Mouse (Mus musculus) heart, postnatal 0 days (tissue): ENCODE results near the gene Ccna2. TPM values are rescaled to one million over a fixed set of nuclear protein-coding genes. Genes with fewer than 3 reads are reported as not detected.
A peak's percentile ranks its signal among the peaks of the same experiment; 100 is the strongest.
"Not testable (repeated sequence)": the region's sequence is repeated elsewhere in the genome, so short reads cannot be mapped to it uniquely, and the experiment has no call there.

ENCODE experiments used
- ATAC-seq: fragments of 200-750 bp; cut with Nextera tagmentation; 2 replicates; pipeline ENCODE4 v1.8.0; 2017; ENCODE audit warnings: low read depth, moderate number of reproducible peaks, moderate library complexity; ENCODE audit not compliant: insufficient read depth
- DNase-seq: peaks from one replicate; pipeline ENCODE4 v3.0.0-alpha.2; 2016; ENCODE audit warnings: low spot score
- H3K27ac ChIP-seq: fragments of 300-500 bp; sonication (generic); 2 replicates; pipeline ENCODE4 v1.5.1; 2014; ENCODE audit warnings: low read depth, mild to moderate bottlenecking
- H3K27me3 ChIP-seq: fragments of 300-500 bp; sonication (generic); 2 replicates; pipeline ENCODE4 v1.6.1; 2014; ENCODE audit warnings: low read length, mixed read lengths; ENCODE audit not compliant: control insufficient read depth, insufficient read depth
- H3K36me3 ChIP-seq: fragments of 300-500 bp; sonication (generic); replicated peaks from 2 replicates; pipeline ENCODE4 v1.6.1; 2014; ENCODE audit warnings: low read length, mixed read lengths; ENCODE audit not compliant: control insufficient read depth, insufficient read depth
- H3K4me1 ChIP-seq: fragments of 300-500 bp; sonication (generic); 2 replicates; pipeline ENCODE4 v1.6.1; 2014; ENCODE audit warnings: antibody characterized with exemption; ENCODE audit not compliant: control insufficient read depth, insufficient read depth
- H3K4me2 ChIP-seq: fragments of 300-500 bp; sonication (generic); 2 replicates; pipeline ENCODE4 v1.6.1; 2014; ENCODE audit warnings: low read depth, mild to moderate bottlenecking, low read length, moderate library complexity
- H3K4me3 ChIP-seq: fragments of 300-500 bp; sonication (generic); 2 replicates; pipeline ENCODE4 v1.5.1; 2014; ENCODE audit warnings: low read depth, low read length
- H3K9ac ChIP-seq: fragments of 300-500 bp; sonication (generic); replicated peaks from 2 replicates; pipeline ENCODE4 v1.6.1; 2014; ENCODE audit warnings: low read depth, low read length, mixed read lengths
- H3K9me3 ChIP-seq: fragments of 300-500 bp; sonication (generic); replicated peaks from 2 replicates; pipeline ENCODE4 v1.6.1; 2016; ENCODE audit warnings: low read length; ENCODE audit not compliant: control insufficient read depth
- CTCF ChIP-seq: IDR thresholded peaks from 2 replicates; pipeline ENCODE4 v1.5.1; 2016; ENCODE audit warnings: antibody characterized with exemption, control low read depth, low read depth
- EP300 ChIP-seq: IDR thresholded peaks from 2 replicates; pipeline ENCODE4 v1.6.1; 2016; ENCODE audit warnings: antibody characterized with exemption, low read depth
- WGBS: fragments of 180-500 bp; shearing (Covaris S2); extraction: QIAGEN DNeasy Blood & Tissue Kit; methylation state at CpG from one replicate; pipeline ENCODE4 v1.1.7; 2014; 5-methylcytosine and 5-hydroxymethylcytosine counted together
- polyA plus RNA-seq: library from polyadenylated mRNA; unstranded; fragments of >200 nt; fragmentation: Nextera tagmentation; extraction: Ambion mirVana; gene quantifications from 2 replicates; pipeline ENCODE4 v1.2.1, GENCODE M21; 2015
- total RNA-seq: library from RNA; depleted of rRNA; stranded (reverse); fragments of >200 nt; gene quantifications from 2 replicates; pipeline ENCODE4 v1.2.3, GENCODE M21; 2014; ENCODE audit warnings: low replicate concordance

Ccna2 gene
- total and polyA plus RNA-seq, 2 experiments from 2014 or later: 44.0 to 172 TPM

DNA sequence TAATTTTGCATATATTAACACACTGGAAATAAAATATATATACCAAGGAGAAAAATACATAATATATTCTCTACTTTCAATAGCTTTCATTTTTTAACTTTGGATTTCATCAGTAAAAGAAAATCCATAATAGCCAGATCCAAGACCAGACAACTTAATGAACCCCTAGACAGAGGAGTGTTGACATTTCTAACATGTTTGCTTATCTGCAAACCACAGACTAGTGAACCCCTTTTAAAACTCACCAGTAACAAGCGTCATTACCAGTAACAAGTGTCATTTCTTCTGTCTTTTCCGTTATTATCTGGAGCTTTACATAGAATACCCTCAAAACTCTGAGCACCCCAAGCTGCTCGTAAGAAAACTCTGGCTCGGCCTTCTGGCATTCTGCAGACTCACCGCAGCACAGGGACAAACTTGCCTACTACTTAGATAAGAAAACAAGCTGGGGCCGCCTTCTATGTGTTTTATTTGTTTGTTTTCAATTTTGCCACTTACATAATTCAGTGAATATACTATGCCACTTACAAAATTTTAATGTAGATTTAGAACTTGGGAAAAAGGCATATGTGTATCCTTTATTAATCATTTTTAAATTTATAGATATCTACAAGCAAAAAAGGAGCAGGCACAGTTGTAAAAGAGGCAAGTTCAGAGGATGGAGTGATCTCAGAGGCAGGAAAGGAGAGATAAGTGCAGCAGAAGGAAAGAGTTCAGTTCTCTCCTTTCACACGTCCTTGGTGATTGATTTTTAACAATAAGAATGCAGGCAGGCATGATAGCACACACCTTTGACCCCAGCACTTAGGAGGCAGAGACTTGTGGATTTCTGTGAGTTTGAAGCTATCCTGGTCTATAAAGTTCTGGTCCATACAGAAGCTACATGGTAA is 34.2 kb upstream of the Ccna2 start:
- DNase-seq: no peak
- 55% methylated on average over 7 of the region's 7 CpGs for WGBS
- Histone ChIP-seq H3K9me3 (no peaks in the 10 kb centered on the region), H3K4me3 (no peak overlapping the region), H3K9ac (no peak overlapping the region), H3K4me2 (no peak overlapping the region), H3K27me3 (no peaks in the 10 kb centered on the region), H3K27ac (no peak overlapping the region), H3K36me3 (no peaks in the 10 kb centered on the region; the same call in 1 of the 2 replicates), H3K4me1 (no peaks in the 10 kb centered on the region)
- TF ChIP-seq EP300: no peak
- no peak for TF ChIP-seq CTCF
- no peak for ATAC-seq

GRCm38 (mm10) chr3:36599773-36600172 is 27.8 kb upstream of the Ccna2 start:
- H3K4me1 ChIP-seq, H3K4me2 ChIP-seq, DNase-seq, H3K27ac ChIP-seq, H3K9ac ChIP-seq, H3K9me3 ChIP-seq, ATAC-seq, H3K27me3 ChIP-seq, H3K4me3 ChIP-seq, H3K36me3 ChIP-seq: not testable (repeated sequence)
- 90% methylated on average over 9 of the region's 9 CpGs for WGBS

DNA sequence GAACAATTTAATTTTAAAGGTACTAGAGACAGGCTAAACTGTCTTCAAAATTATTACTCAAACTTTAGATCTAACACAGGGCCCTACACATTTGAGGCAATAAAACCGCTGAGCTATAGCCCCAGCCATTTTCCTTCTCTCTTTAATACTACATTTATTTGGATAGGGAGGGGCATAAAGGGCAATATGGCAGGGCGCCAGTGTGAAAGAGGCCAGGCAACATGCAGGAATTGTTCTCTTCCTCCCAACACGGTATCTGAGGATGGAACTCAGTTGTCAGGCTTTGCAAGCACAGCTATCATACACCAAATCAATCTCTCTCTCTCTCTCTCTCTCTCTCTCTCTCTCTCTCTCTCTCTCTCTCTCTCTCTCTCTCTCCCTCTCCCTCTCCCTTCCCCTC is 26.9 kb upstream of the Ccna2 start:
- Histone ChIP-seq H3K27ac (no peak overlapping the region), H3K4me3 (no peak overlapping the region), H3K4me1 (no peaks in the 10 kb centered on the region), H3K9me3 (no peaks in the 10 kb centered on the region), H3K4me2 (no peak overlapping the region), H3K27me3 (no peaks in the 10 kb centered on the region), H3K36me3 (no peaks in the 10 kb centered on the region), H3K9ac (no peak overlapping the region)
- TF ChIP-seq EP300 (no peak), CTCF (no peak)
- WGBS: 67% methylated on average over 3 of the region's 3 CpGs
- ATAC-seq (no peak), DNase-seq (no peak)

DNA sequence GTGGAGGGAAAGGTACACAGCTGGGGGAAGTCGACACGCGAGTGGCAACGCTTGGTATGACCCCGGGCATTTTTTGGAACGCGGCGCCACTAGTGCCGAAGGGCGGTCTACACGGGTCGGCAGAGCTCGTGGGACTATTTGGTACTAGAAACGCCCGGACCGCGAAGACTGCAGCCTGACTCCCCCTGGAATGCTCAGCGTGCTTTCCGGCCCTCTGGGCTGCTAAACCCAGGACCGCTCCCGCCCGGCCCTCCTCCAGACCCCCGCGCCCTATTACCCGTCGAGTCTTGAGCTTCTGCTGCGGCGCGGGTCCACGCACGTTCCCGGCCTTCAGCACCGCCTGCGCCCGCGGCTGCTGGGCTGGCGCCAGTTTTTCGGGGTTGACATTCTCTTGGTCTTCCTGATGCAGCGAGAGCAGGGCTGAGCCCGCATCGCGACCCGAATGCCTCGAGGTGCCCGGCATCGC is 556 bp downstream of the Ccna2 start:
- TF ChIP-seq EP300: no peak
- Histone ChIP-seq H3K9ac (peak overlapping the region; percentile 83), H3K4me3 (peak overlapping the region; percentile 92), H3K9me3 (no peaks in the 10 kb centered on the region), H3K4me1 (peaks cover 23% of the 10 kb centered on the region), H3K27ac (peak overlapping the region; percentile 43), H3K27me3 (no peaks in the 10 kb centered on the region), H3K4me2 (peak overlapping the region; percentile 99), H3K36me3 (peaks cover 25% of the 10 kb centered on the region)
- under 1% methylated on average over 46 of the region's 46 CpGs for whole genome bisulfite sequencing
- DNase-seq: no peak
- peak; percentile 0; the same call in 1 of the 2 replicates for ATAC-seq

- Histone ChIP-seq H3K27ac (no peak overlapping the region), H3K4me2 (peak overlapping the region; percentile 99), H3K9ac (0 out of 2 replicates have a peak overlapping the region, but pooled peaks have one; percentile 0), H3K9me3 (no peaks in the 10 kb centered on the region), H3K27me3 (no peaks in the 10 kb centered on the region), H3K4me1 (peaks cover 23% of the 10 kb centered on the region), H3K4me3 (peak overlapping the region; percentile 92), H3K36me3 (peaks cover 38% of the 10 kb centered on the region)
- TF ChIP-seq CTCF (no peak), EP300 (no peak)
- no peak for ATAC-seq
- 63% methylated on average over 5 of the region's 5 CpGs for WGBS
- no peak for DNase-seq
These were observed 2.1 kb downstream of the Ccna2 start for GRCm38 (mm10) chr3:36569836-36570235.
